Mouse (Mus musculus) testis, adult 2 months (tissue): ENCODE results near the gene Gnrhr. TPM values are rescaled to one million over a fixed set of nuclear protein-coding genes. Genes with fewer than 3 reads are reported as not detected.

ENCODE experiments used
- H3K27ac ChIP-seq: fragments of 200-500 bp; 2 replicates; pipeline ENCODE4 v1.5.1; 2012; ENCODE audit warnings: low read depth, low read length; ENCODE audit not compliant: control insufficient read depth, insufficient read depth
- H3K27me3 ChIP-seq: fragments of 200-500 bp; 2 replicates; pipeline ENCODE4 v1.6.1; 2012; ENCODE audit warnings: mild to moderate bottlenecking, low read length, moderate library complexity; ENCODE audit not compliant: control insufficient read depth, insufficient read depth
- H3K36me3 ChIP-seq: fragments of 200-500 bp; 2 replicates; pipeline ENCODE4 v1.6.1; 2012; ENCODE audit warnings: mild to moderate bottlenecking, low read length; ENCODE audit not compliant: control insufficient read depth, insufficient read depth
- H3K4me1 ChIP-seq: fragments of 200-500 bp; 2 replicates; pipeline ENCODE4 v1.6.1; 2012; ENCODE audit warnings: low read length; ENCODE audit not compliant: control insufficient read depth, insufficient read depth
- H3K4me3 ChIP-seq: fragments of 200-500 bp; 2 replicates; pipeline ENCODE4 v1.5.1; 2012; ENCODE audit warnings: low read depth, mild to moderate bottlenecking, low read length, moderate library complexity, mixed read lengths; ENCODE audit not compliant: control insufficient read depth
- CTCF ChIP-seq: fragments of 200-500 bp; IDR thresholded peaks from 2 replicates; pipeline ENCODE4 v1.5.1; 2012; ENCODE audit warnings: low read depth, mild to moderate bottlenecking, inconsistent platforms, low read length, moderate library complexity; ENCODE audit not compliant: control insufficient read depth, insufficient read depth, insufficient replicate concordance
- POLR2A ChIP-seq: fragments of 200-500 bp; IDR thresholded peaks from 2 replicates; pipeline ENCODE4 v1.6.1; 2012; ENCODE audit warnings: low read depth, mild to moderate bottlenecking, inconsistent platforms, low read length, moderate library complexity; ENCODE audit not compliant: control insufficient read depth
- polyA plus RNA-seq: library from polyadenylated mRNA; depleted of rRNA; stranded (reverse); fragments of >200 nt; gene quantifications from 2 replicates; pipeline ENCODE4 v1.2.3, GENCODE M21; 2012; rRNA removed

Gnrhr gene
- 0.07 and 0.12 TPM in 2 replicates for polyA plus RNA-seq

DNA sequence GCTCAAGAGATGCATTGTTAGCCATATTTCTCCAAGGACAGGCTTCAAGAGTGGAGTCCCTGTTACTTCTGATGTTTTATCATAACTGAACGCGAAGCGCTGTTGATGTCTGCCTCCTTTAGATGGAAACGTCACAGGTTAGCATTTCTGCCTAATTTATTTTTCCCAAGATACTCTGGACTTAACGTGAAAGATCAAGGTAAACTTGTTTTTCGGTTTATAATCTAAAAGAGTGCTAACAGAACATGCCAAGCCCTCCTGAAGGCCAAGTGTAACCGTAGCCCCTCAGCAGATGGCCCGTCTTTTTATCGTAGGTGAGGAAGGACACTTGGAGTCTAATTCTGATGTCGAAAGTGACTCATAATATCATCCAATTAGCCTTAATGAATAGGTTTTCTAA, at the start of gene Gnrhr:
Gene Gnrhr, minus strand, starts transcription at position 101 of the 400 bp plus-strand sequence.
- Histone ChIP-seq H3K27ac (no peak within 1 kb of the TSS), H3K36me3 (no peaks in the 10 kb centered on the region), H3K4me3 (no peak within 1 kb of the TSS), H3K4me1 (no peaks in the 10 kb centered on the region), H3K27me3 (no peaks in the 10 kb centered on the region)
- TF ChIP-seq POLR2A, result no peak
- no peak for TF ChIP-seq CTCF

DNA sequence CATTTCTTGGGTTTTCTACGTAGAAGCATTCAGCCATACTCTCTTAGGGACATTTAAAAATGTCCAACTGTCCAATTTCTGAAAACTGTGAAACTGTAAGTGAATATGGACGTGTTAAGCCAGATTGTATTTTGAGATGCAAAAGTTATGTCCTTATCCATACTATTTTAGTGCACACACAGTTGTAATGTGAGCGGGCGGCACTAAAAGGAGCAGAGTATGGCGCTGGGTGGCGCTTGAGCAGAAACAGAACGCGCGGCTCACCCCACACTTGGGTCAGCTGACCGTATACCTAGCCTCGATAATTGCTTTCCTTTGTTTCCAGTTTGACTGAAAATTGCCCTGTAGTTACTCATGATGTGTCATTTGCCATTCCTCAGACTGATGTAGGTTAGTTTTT, 48.9 kb upstream of the Gnrhr start:
- H3K4me3 ChIP-seq, result no peak overlapping the region
- no peaks in the 10 kb centered on the region for H3K27me3 ChIP-seq
- no peak overlapping the region for H3K27ac ChIP-seq
- no peaks in the 10 kb centered on the region for H3K36me3 ChIP-seq
- no peaks in the 10 kb centered on the region for H3K4me1 ChIP-seq
- TF ChIP-seq POLR2A (no peak), CTCF (no peak)

DNA sequence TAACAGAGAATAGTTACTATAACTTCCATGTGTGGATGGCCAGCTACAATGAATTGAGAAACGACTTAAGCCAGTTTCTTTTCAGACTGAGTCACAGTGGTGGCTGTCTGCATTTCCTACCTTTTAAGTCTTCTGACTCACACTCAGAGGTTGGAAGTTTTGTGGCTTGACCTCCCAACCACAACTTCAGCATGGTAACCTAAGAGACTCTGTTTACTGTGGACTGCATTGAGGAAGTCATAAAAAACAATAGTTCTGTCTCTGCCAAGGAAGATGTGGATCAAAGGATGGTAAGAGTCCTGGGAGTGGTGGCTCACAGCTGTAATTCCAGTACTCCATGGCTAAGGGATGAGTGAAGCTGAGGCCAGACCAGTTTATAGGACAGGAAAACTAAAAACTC, 47.2 kb upstream of the Gnrhr start:
- H3K36me3 ChIP-seq, result no peaks in the 10 kb centered on the region
- H3K4me3 ChIP-seq, result no peak overlapping the region
- no peaks in the 10 kb centered on the region for H3K27me3 ChIP-seq
- H3K27ac ChIP-seq, result no peak overlapping the region
- H3K4me1 ChIP-seq, result no peaks in the 10 kb centered on the region
- TF ChIP-seq CTCF (no peak), POLR2A (no peak)

DNA sequence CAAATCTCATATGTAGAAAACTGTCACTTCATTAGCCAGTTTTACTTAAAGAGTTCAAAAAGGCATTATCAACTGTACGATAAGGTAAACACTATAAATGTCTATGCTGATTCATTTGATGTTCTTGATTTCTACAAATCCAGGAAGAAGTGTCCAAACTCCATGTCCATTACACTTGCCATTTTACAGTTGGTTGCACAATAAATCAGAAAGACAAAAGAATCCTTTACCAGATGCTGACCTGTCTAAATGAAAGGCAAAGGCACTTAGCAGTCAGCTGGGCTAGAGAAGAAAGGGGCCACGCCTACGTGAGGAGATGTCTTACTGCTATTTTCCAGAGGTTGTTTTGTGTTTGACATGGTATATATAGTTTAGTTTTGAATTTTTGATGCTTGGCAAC, 46.6 kb upstream of the Gnrhr start:
- no peak for TF ChIP-seq POLR2A
- no peak for TF ChIP-seq CTCF
- no peak overlapping the region for H3K4me3 ChIP-seq

DNA sequence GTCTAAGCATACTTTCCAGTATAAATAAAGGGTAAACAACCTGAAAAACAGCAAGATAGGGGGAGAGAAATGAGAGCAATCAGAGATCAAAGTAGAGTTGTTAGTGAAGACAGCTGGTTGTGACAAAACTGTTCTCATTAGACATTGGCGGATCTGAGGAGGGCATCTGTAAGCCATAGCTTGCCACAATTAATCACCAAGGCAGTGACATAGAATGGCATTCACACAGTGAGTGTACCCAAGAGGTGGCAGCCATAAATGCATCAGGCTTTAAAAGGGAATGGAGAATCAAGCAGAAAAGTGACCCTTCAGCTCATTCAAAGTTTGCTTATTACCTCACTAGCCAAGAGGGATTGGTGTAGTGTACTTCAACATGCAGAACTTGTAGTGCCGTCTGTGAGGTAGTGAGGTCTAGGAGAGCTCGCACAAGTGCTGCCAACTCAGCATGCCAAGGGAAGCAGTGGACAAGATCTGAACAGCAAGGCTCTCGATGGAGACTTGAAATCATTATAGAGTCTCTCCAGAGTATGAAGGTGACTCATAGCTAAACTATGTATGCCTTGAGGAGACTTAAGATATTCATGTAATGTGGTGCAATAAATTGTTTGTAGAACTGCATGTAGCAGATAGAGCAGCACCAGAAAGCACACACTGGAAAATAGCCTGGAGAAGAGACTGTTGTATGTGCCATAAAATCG, 29.6 kb upstream of the Gnrhr start:
- H3K27me3 ChIP-seq, result no peaks in the 10 kb centered on the region
- no peak overlapping the region for H3K27ac ChIP-seq
- TF ChIP-seq POLR2A (no peak), CTCF (no peak)
- no peaks in the 10 kb centered on the region for H3K36me3 ChIP-seq
- no peaks in the 10 kb centered on the region for H3K4me1 ChIP-seq
- no peak overlapping the region for H3K4me3 ChIP-seq

More for the DNA sequence above, 46.6 kb upstream of the Gnrhr start:
- no peaks in the 10 kb centered on the region for H3K36me3 ChIP-seq
- H3K4me1 ChIP-seq, result no peaks in the 10 kb centered on the region
- no peaks in the 10 kb centered on the region for H3K27me3 ChIP-seq
- H3K27ac ChIP-seq, result no peak overlapping the region

DNA sequence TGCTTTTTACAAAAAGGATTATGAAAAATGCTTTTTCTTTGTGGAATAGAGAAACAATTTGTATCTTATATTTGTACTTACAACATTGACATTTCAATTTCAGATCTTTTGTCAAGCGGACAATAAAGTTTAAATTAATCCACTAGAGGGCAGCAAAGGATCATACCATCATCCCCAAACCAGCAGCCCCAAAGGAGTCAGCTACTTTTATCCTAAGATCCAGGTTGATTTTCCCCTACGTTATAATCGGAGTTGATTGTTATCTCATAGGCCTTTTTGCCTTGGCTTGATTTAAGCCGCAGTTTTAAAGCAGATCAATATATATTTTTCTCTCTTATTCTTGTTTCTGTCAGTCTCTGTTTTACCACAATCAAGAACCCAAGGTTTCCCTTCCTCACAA, 6.3 kb downstream of the Gnrhr start:
- Histone ChIP-seq H3K36me3 (no peaks in the 10 kb centered on the region), H3K27ac (no peak overlapping the region)
- TF ChIP-seq POLR2A (no peak), CTCF (no peak)

DNA sequence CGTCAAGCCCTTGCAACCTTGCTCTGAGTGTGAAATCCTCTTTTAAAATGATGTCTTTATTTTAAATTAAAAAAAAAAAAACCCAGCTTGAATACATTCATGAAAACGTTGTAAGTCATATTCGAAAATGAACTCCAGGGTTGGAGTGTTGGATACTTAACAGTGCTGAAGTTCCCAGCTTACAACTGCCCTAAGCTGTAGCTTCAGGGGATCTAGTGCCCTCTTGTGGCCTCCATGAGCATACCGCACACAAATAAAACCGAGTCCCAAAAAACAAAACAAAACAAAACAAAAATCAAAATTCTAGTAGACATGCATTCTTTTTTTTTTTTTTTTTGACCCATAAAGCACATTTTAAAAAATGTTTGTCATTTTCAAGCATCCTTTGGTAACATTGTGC, 6.9 kb downstream of the Gnrhr start:
- H3K36me3 ChIP-seq, result no peaks in the 10 kb centered on the region
- peaks cover 2% of the 10 kb centered on the region; the same call in 1 of the 2 replicates for H3K4me1 ChIP-seq
- no peak overlapping the region for H3K4me3 ChIP-seq
- TF ChIP-seq POLR2A (no peak), CTCF (no peak)
- no peaks in the 10 kb centered on the region for H3K27me3 ChIP-seq
- H3K27ac ChIP-seq, result no peak overlapping the region

More for the DNA sequence above, 6.3 kb downstream of the Gnrhr start:
- Histone ChIP-seq H3K4me1 (peaks cover 2% of the 10 kb centered on the region; the same call in 1 of the 2 replicates), H3K27me3 (no peaks in the 10 kb centered on the region), H3K4me3 (no peak overlapping the region)
